Mouse (Mus musculus): ENCODE data around the gene Jak1. TPM values are rescaled to one million over a fixed set of nuclear protein-coding genes. Genes with fewer than 3 reads are reported as not detected.
A peak's percentile ranks its signal among the peaks of the same experiment; 100 is the strongest.

The Jak1 gene
- polyA plus RNA-seq, 1 experiment from 2014 or later = 69.1 TPM

- Histone ChIP-seq H3K27me3 (replicated peaks) (no peaks in the 10 kb centered on the region), H3K9ac (no peak overlapping the region), H3K36me3 (no peaks in the 10 kb centered on the region), H3K4me2 (no peak overlapping the region), H3K4me1 (replicated peaks) (peaks cover 27% of the 10 kb centered on the region), H3K4me3 (no peak overlapping the region), H3K27ac (ENCODE audit: poor library complexity, severe bottlenecking) (no peak overlapping the region), H3K9me3 (replicated peaks) (no peaks in the 10 kb centered on the region)
- 51% methylated on average over 6 of the region's 6 CpGs for WGBS
- no peak for ATAC-seq (ENCODE audit: insufficient number of reproducible peaks, low FRiP score)
These were observed 28.3 kb downstream of the Jak1 start for GRCm38 (mm10) chr4:101236797-101237196.

GRCm38 (mm10) chr4:101235964-101236363, 29.1 kb downstream of the Jak1 start:
- Histone ChIP-seq H3K27ac (ENCODE audit: poor library complexity, severe bottlenecking) (no peak overlapping the region), H3K9me3 (replicated peaks) (no peaks in the 10 kb centered on the region), H3K4me3 (no peak overlapping the region), H3K36me3 (no peaks in the 10 kb centered on the region), H3K4me2 (no peak overlapping the region), H3K4me1 (replicated peaks) (peaks cover 27% of the 10 kb centered on the region), H3K9ac (no peak overlapping the region), H3K27me3 (replicated peaks) (no peaks in the 10 kb centered on the region)
- ATAC-seq (ENCODE audit: insufficient number of reproducible peaks, low FRiP score) = no peak
- 67% methylated on average over 1 of the region's 1 CpGs for WGBS

GRCm38 (mm10) chr4:101234753-101235152, 30.3 kb downstream of the Jak1 start:
- Histone ChIP-seq H3K9me3 (replicated peaks) (no peaks in the 10 kb centered on the region), H3K4me3 (no peak overlapping the region), H3K4me2 (no peak overlapping the region), H3K9ac (no peak overlapping the region), H3K36me3 (no peaks in the 10 kb centered on the region), H3K4me1 (replicated peaks) (peaks cover 27% of the 10 kb centered on the region), H3K27me3 (replicated peaks) (no peaks in the 10 kb centered on the region), H3K27ac (ENCODE audit: poor library complexity, severe bottlenecking) (no peak overlapping the region)
- ATAC-seq (ENCODE audit: insufficient number of reproducible peaks, low FRiP score) = no peak
- 60% methylated on average over 1 of the region's 1 CpGs for WGBS

GRCm38 (mm10) chr4:101234332-101234731, 30.8 kb downstream of the Jak1 start:
- ATAC-seq (ENCODE audit: insufficient number of reproducible peaks, low FRiP score) = 0 out of 2 replicates have a peak, but pooled peaks have one; percentile 61
- H3K27me3 ChIP-seq (replicated peaks) = no peaks in the 10 kb centered on the region
- no peak overlapping the region for H3K27ac ChIP-seq (ENCODE audit: poor library complexity, severe bottlenecking)
- H3K9me3 ChIP-seq (replicated peaks) = no peaks in the 10 kb centered on the region
- no peak overlapping the region for H3K4me2 ChIP-seq
- no peaks in the 10 kb centered on the region for H3K36me3 ChIP-seq
- H3K9ac ChIP-seq = no peak overlapping the region
- WGBS = 59% methylated on average over 1 of the region's 1 CpGs
- peaks cover 24% of the 10 kb centered on the region for H3K4me1 ChIP-seq (replicated peaks)
- no peak overlapping the region for H3K4me3 ChIP-seq

GRCm38 (mm10) chr4:101230621-101231020, 34.5 kb downstream of the Jak1 start:
- 79% methylated on average over 2 of the region's 2 CpGs for WGBS
- Histone ChIP-seq H3K4me3 (no peak overlapping the region), H3K27ac (ENCODE audit: poor library complexity, severe bottlenecking) (no peak overlapping the region), H3K4me2 (no peak overlapping the region), H3K4me1 (replicated peaks) (peaks cover 16% of the 10 kb centered on the region), H3K9ac (no peak overlapping the region), H3K36me3 (0 out of 2 replicates have a peak, but pooled peaks cover 2% of the 10 kb centered on the region), H3K27me3 (replicated peaks) (no peaks in the 10 kb centered on the region), H3K9me3 (replicated peaks) (no peaks in the 10 kb centered on the region)
- no peak for ATAC-seq (ENCODE audit: insufficient number of reproducible peaks, low FRiP score)

GRCm38 (mm10) chr4:101227398-101227797, 37.7 kb downstream of the Jak1 start:
- H3K9ac ChIP-seq = no peak overlapping the region
- H3K27ac ChIP-seq (ENCODE audit: poor library complexity, severe bottlenecking) = no peak overlapping the region
- no peak overlapping the region for H3K4me2 ChIP-seq
- H3K4me1 ChIP-seq (replicated peaks) = peaks cover 4% of the 10 kb centered on the region; the same call in 1 of the 2 replicates
- H3K36me3 ChIP-seq = 0 out of 2 replicates have a peak, but pooled peaks cover 2% of the 10 kb centered on the region
- no peaks in the 10 kb centered on the region for H3K9me3 ChIP-seq (replicated peaks)
- no peak overlapping the region for H3K4me3 ChIP-seq
- 78% methylated on average over 3 of the region's 3 CpGs for WGBS
- H3K27me3 ChIP-seq (replicated peaks) = no peaks in the 10 kb centered on the region
- no peak for ATAC-seq (ENCODE audit: insufficient number of reproducible peaks, low FRiP score)

GRCm38 (mm10) chr4:101225984-101226383, 39.1 kb downstream of the Jak1 start:
- WGBS = 83% methylated on average over 5 of the region's 5 CpGs
- ATAC-seq (ENCODE audit: insufficient number of reproducible peaks, low FRiP score) = no peak
- Histone ChIP-seq H3K27ac (ENCODE audit: poor library complexity, severe bottlenecking) (no peak overlapping the region), H3K4me3 (no peak overlapping the region), H3K27me3 (replicated peaks) (no peaks in the 10 kb centered on the region), H3K9me3 (replicated peaks) (no peaks in the 10 kb centered on the region), H3K9ac (no peak overlapping the region), H3K4me1 (replicated peaks) (peaks cover 4% of the 10 kb centered on the region; the same call in 1 of the 2 replicates), H3K4me2 (no peak overlapping the region), H3K36me3 (0 out of 2 replicates have a peak, but pooled peaks cover 2% of the 10 kb centered on the region)

GRCm38 (mm10) chr4:101220946-101221345, 44.1 kb downstream of the Jak1 start:
- no peak overlapping the region for H3K4me3 ChIP-seq
- no peaks in the 10 kb centered on the region for H3K9me3 ChIP-seq (replicated peaks)
- no peak overlapping the region for H3K4me2 ChIP-seq
- no peaks in the 10 kb centered on the region for H3K27me3 ChIP-seq (replicated peaks)
- H3K9ac ChIP-seq = no peak overlapping the region
- no peak for ATAC-seq (ENCODE audit: insufficient number of reproducible peaks, low FRiP score)
- no peak overlapping the region for H3K27ac ChIP-seq (ENCODE audit: poor library complexity, severe bottlenecking)
- no peaks in the 10 kb centered on the region for H3K36me3 ChIP-seq
- peaks cover 7% of the 10 kb centered on the region for H3K4me1 ChIP-seq (replicated peaks)
- WGBS = 64% methylated on average over 2 of the region's 2 CpGs

- Histone ChIP-seq H3K4me1 (replicated peaks) (peaks cover 5% of the 10 kb centered on the region; the same call in 1 of the 2 replicates), H3K4me2 (no peak overlapping the region), H3K27ac (ENCODE audit: poor library complexity, severe bottlenecking) (no peak overlapping the region), H3K9me3 (replicated peaks) (no peaks in the 10 kb centered on the region), H3K9ac (no peak overlapping the region), H3K36me3 (no peaks in the 10 kb centered on the region), H3K4me3 (no peak overlapping the region), H3K27me3 (replicated peaks) (no peaks in the 10 kb centered on the region)
- WGBS = 71% methylated on average over 2 of the region's 2 CpGs
- no peak for ATAC-seq (ENCODE audit: insufficient number of reproducible peaks, low FRiP score)
These were observed 45.2 kb downstream of the Jak1 start for GRCm38 (mm10) chr4:101219839-101220238.

GRCm38 (mm10) chr4:101217026-101217540, 48.0 kb downstream of the Jak1 start:
- peaks cover 5% of the 10 kb centered on the region; the same call in 1 of the 2 replicates for H3K4me1 ChIP-seq (replicated peaks)
- H3K36me3 ChIP-seq = no peaks in the 10 kb centered on the region
- H3K4me2 ChIP-seq = no peak overlapping the region
- H3K27ac ChIP-seq (ENCODE audit: poor library complexity, severe bottlenecking) = no peak overlapping the region
- no peak overlapping the region for H3K9ac ChIP-seq
- H3K27me3 ChIP-seq (replicated peaks) = no peaks in the 10 kb centered on the region
- WGBS = 82% methylated on average over 2 of the region's 2 CpGs
- ATAC-seq (ENCODE audit: insufficient number of reproducible peaks, low FRiP score) = no peak
- H3K4me3 ChIP-seq = no peak overlapping the region
- no peaks in the 10 kb centered on the region for H3K9me3 ChIP-seq (replicated peaks)

- no peak overlapping the region for H3K9ac ChIP-seq
- ATAC-seq (ENCODE audit: insufficient number of reproducible peaks, low FRiP score) = no peak
- no peaks in the 10 kb centered on the region for H3K9me3 ChIP-seq (replicated peaks)
- H3K27ac ChIP-seq (ENCODE audit: poor library complexity, severe bottlenecking) = no peak overlapping the region
- H3K4me2 ChIP-seq = no peak overlapping the region
- 91% methylated on average over 4 of the region's 4 CpGs for WGBS
- H3K4me1 ChIP-seq (replicated peaks) = peaks cover 5% of the 10 kb centered on the region; the same call in 1 of the 2 replicates
- no peak overlapping the region for H3K4me3 ChIP-seq
- H3K36me3 ChIP-seq = no peaks in the 10 kb centered on the region
- H3K27me3 ChIP-seq (replicated peaks) = no peaks in the 10 kb centered on the region
These were observed 48.8 kb downstream of the Jak1 start for GRCm38 (mm10) chr4:101216286-101216685.

- 76% methylated on average over 2 of the region's 2 CpGs for WGBS
- no peaks in the 10 kb centered on the region for H3K9me3 ChIP-seq (replicated peaks)
- no peak overlapping the region for H3K4me3 ChIP-seq
- peaks cover 5% of the 10 kb centered on the region; the same call in 1 of the 2 replicates for H3K4me1 ChIP-seq (replicated peaks)
- no peak overlapping the region for H3K27ac ChIP-seq (ENCODE audit: poor library complexity, severe bottlenecking)
- no peak for ATAC-seq (ENCODE audit: insufficient number of reproducible peaks, low FRiP score)
- no peak overlapping the region for H3K4me2 ChIP-seq
- H3K27me3 ChIP-seq (replicated peaks) = no peaks in the 10 kb centered on the region
- no peaks in the 10 kb centered on the region for H3K36me3 ChIP-seq
- H3K9ac ChIP-seq = no peak overlapping the region
These were observed 51.6 kb downstream of the Jak1 start for GRCm38 (mm10) chr4:101213477-101213876.

Data from heart, embryonic 12.5 days (tissue).